Mouse (Mus musculus) heart, postnatal 0 days (tissue): Measurements from ENCODE around the gene Platr17.

Experiments used
- CTCF ChIP-seq: IDR thresholded peaks from 2 replicates; pipeline ENCODE4 v1.5.1; 2016; ENCODE audit warnings: antibody characterized with exemption, control low read depth, low read depth
- EP300 ChIP-seq: IDR thresholded peaks from 2 replicates; pipeline ENCODE4 v1.6.1; 2016; ENCODE audit warnings: antibody characterized with exemption, low read depth

DNA sequence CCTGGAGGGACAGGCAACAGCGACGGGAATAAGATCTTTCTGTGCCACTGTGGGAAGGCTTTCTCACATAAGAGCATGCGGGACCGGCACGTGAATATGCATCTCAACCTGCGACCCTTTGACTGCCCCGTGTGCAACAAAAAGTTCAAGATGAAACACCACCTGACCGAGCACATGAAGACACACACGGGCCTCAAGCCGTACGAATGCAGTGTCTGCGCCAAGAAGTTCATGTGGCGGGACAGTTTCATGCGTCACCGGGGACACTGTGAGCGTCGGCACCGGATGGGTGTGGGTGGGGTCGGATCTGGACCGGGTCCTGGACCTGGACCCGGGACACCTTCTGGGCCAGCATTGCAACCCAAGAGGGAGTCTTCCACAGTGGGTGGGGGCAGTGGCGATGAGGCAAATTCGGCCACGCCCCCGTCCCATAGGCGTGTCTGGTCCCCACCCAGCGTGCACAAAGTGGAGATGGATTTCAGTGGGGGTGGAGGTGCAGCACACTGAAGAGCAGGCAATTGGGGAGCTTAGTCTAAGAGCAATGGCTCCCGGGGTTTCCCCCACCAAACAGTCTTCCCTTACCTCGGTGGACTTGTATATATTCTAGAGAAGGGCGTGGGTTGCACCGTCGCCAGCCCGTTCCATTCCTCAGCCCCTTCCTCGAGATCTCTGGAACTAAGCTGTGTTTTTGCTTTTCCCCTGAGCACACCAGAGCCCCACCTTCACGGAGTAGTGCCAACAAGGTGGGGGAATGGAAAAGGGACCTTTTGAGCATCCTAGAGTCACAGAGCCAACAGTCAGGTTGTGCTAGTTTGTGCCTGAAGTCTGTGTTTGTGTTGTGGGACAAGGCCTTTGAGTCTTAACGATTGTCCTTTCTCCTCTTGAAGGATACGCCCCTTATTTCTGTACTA is 13.6 kb downstream of the Platr17 start:
- TF ChIP-seq CTCF = no peak
- no peak for TF ChIP-seq EP300
